Mouse (Mus musculus): ENCODE measurements around the gene Mtcl1. TPM values are rescaled to one million over a fixed set of nuclear protein-coding genes. Genes with fewer than 3 reads are reported as not detected.

Gene Mtcl1
- polyA plus RNA-seq, 1 experiment: not detected

GRCm38 (mm10) chr17:66412155-66412970, 37.2 kb downstream of the Mtcl1 start:
- Histone ChIP-seq H3K27me3 (replicated peaks) (peaks cover 10% of the 10 kb centered on the region), H3K4me3 (replicated peaks) (no peak overlapping the region), H3K36me3 (replicated peaks; ENCODE audit: low read length) (no peaks in the 10 kb centered on the region), H3K9me3 (peaks cover 13% of the 10 kb centered on the region; the same call in 1 of the 2 replicates), H3K4me1 (peaks cover 5% of the 10 kb centered on the region)
- TF ChIP-seq GATA1 (IDR thresholded peaks at IDR 0.05; ENCODE audit: borderline replicate concordance, low read length) (no peak), FLI1 (IDR thresholded peaks at IDR 0.05; ENCODE audit: low read length) (no peak)

- Histone ChIP-seq H3K4me1 (no peaks in the 10 kb centered on the region), H3K36me3 (replicated peaks; ENCODE audit: low read length) (no peaks in the 10 kb centered on the region), H3K27me3 (replicated peaks) (peaks cover 6% of the 10 kb centered on the region), H3K4me3 (replicated peaks) (no peak overlapping the region), H3K9me3 (peaks cover 13% of the 10 kb centered on the region; the same call in 1 of the 2 replicates)
- TF ChIP-seq FLI1 (IDR thresholded peaks at IDR 0.05; ENCODE audit: low read length) (no peak), GATA1 (IDR thresholded peaks at IDR 0.05; ENCODE audit: borderline replicate concordance, low read length) (no peak)
Measured at GRCm38 (mm10) chr17:66410884-66411426, 38.6 kb downstream of the Mtcl1 start.

GRCm38 (mm10) chr17:66409070-66409605, 40.4 kb downstream of the Mtcl1 start:
- no peaks in the 10 kb centered on the region for H3K36me3 ChIP-seq (replicated peaks; ENCODE audit: low read length)
- no peak overlapping the region for H3K4me3 ChIP-seq (replicated peaks)
- peaks cover 15% of the 10 kb centered on the region for H3K27me3 ChIP-seq (replicated peaks)
- TF ChIP-seq GATA1 (IDR thresholded peaks at IDR 0.05; ENCODE audit: borderline replicate concordance, low read length): no peak
- TF ChIP-seq FLI1 (IDR thresholded peaks at IDR 0.05; ENCODE audit: low read length): no peak
- H3K9me3 ChIP-seq: peaks cover 13% of the 10 kb centered on the region; the same call in 1 of the 2 replicates
- no peaks in the 10 kb centered on the region for H3K4me1 ChIP-seq

GRCm38 (mm10) chr17:66408400-66408799, 41.1 kb downstream of the Mtcl1 start:
- TF ChIP-seq FLI1 (IDR thresholded peaks at IDR 0.05; ENCODE audit: low read length) (no peak), GATA1 (IDR thresholded peaks at IDR 0.05; ENCODE audit: borderline replicate concordance, low read length) (no peak)
- Histone ChIP-seq H3K9me3 (peaks cover 13% of the 10 kb centered on the region; the same call in 1 of the 2 replicates), H3K36me3 (replicated peaks; ENCODE audit: low read length) (no peaks in the 10 kb centered on the region), H3K4me3 (replicated peaks) (no peak overlapping the region), H3K27me3 (replicated peaks) (peaks cover 13% of the 10 kb centered on the region), H3K4me1 (no peaks in the 10 kb centered on the region)

- Histone ChIP-seq H3K36me3 (replicated peaks; ENCODE audit: low read length) (no peaks in the 10 kb centered on the region), H3K27me3 (replicated peaks) (peaks cover 13% of the 10 kb centered on the region), H3K9me3 (peaks cover 13% of the 10 kb centered on the region; the same call in 1 of the 2 replicates), H3K4me1 (no peaks in the 10 kb centered on the region), H3K4me3 (replicated peaks) (no peak overlapping the region)
- no peak for TF ChIP-seq FLI1 (IDR thresholded peaks at IDR 0.05; ENCODE audit: low read length)
- TF ChIP-seq GATA1 (IDR thresholded peaks at IDR 0.05; ENCODE audit: borderline replicate concordance, low read length): no peak
Measured at GRCm38 (mm10) chr17:66407833-66408232, 41.7 kb downstream of the Mtcl1 start.

- Histone ChIP-seq H3K36me3 (replicated peaks; ENCODE audit: low read length) (no peaks in the 10 kb centered on the region), H3K4me3 (replicated peaks) (no peak overlapping the region), H3K4me1 (no peaks in the 10 kb centered on the region), H3K9me3 (peaks cover 11% of the 10 kb centered on the region; the same call in 1 of the 2 replicates), H3K27me3 (replicated peaks) (peaks cover 13% of the 10 kb centered on the region)
- no peak for TF ChIP-seq GATA1 (IDR thresholded peaks at IDR 0.05; ENCODE audit: borderline replicate concordance, low read length)
- no peak for TF ChIP-seq FLI1 (IDR thresholded peaks at IDR 0.05; ENCODE audit: low read length)
Measured at GRCm38 (mm10) chr17:66405601-66406000, 43.9 kb downstream of the Mtcl1 start.

GRCm38 (mm10) chr17:66404883-66405590, 44.5 kb downstream of the Mtcl1 start:
- Histone ChIP-seq H3K4me3 (replicated peaks) (no peak overlapping the region), H3K36me3 (replicated peaks; ENCODE audit: low read length) (no peaks in the 10 kb centered on the region), H3K4me1 (no peaks in the 10 kb centered on the region), H3K27me3 (replicated peaks) (peaks cover 13% of the 10 kb centered on the region), H3K9me3 (peaks cover 11% of the 10 kb centered on the region)
- no peak for TF ChIP-seq GATA1 (IDR thresholded peaks at IDR 0.05; ENCODE audit: borderline replicate concordance, low read length)
- TF ChIP-seq FLI1 (IDR thresholded peaks at IDR 0.05; ENCODE audit: low read length): no peak

GRCm38 (mm10) chr17:66402791-66403470, 46.6 kb downstream of the Mtcl1 start:
- Histone ChIP-seq H3K9me3 (peaks cover 14% of the 10 kb centered on the region), H3K4me3 (replicated peaks) (no peak overlapping the region), H3K27me3 (replicated peaks) (peaks cover 13% of the 10 kb centered on the region), H3K4me1 (no peaks in the 10 kb centered on the region), H3K36me3 (replicated peaks; ENCODE audit: low read length) (no peaks in the 10 kb centered on the region)
- TF ChIP-seq FLI1 (IDR thresholded peaks at IDR 0.05; ENCODE audit: low read length) (no peak), GATA1 (IDR thresholded peaks at IDR 0.05; ENCODE audit: borderline replicate concordance, low read length) (no peak)

- Histone ChIP-seq H3K36me3 (replicated peaks; ENCODE audit: low read length) (no peaks in the 10 kb centered on the region), H3K9me3 (peaks cover 14% of the 10 kb centered on the region), H3K4me3 (replicated peaks) (no peak overlapping the region), H3K27me3 (replicated peaks) (peaks cover 10% of the 10 kb centered on the region), H3K4me1 (no peaks in the 10 kb centered on the region)
- no peak for TF ChIP-seq FLI1 (IDR thresholded peaks at IDR 0.05; ENCODE audit: low read length)
- TF ChIP-seq GATA1 (IDR thresholded peaks at IDR 0.05; ENCODE audit: borderline replicate concordance, low read length): no peak
Measured at GRCm38 (mm10) chr17:66401596-66402265, 47.8 kb downstream of the Mtcl1 start.
